Mouse (Mus musculus) splenic B cell, adult 2 months (primary cell): ENCODE measurements at regions not wholly inside any gene's neighbourhood (a gene's known extent, or its start where the extent isn't known, plus 50 kb on each side); places are given as distances from the start of the nearest gene placed in this dataset.

Experiments used
- DNase-seq: peaks from one replicate; pipeline ENCODE4 v3.0.0-alpha.2; 2011; ENCODE audit warnings: low read depth, low spot score
- H3K27me3 ChIP-seq: 2 replicates; pipeline ENCODE4 v1.6.1; 2012; ENCODE audit warnings: mild to moderate bottlenecking, low read length, moderate library complexity, mixed read lengths; ENCODE audit not compliant: control insufficient read depth, poor library complexity, insufficient read depth, severe bottlenecking
- H3K36me3 ChIP-seq: 2 replicates; pipeline ENCODE4 v1.6.1; 2012; ENCODE audit warnings: mild to moderate bottlenecking, low read length, moderate library complexity, mixed read lengths; ENCODE audit not compliant: control insufficient read depth, poor library complexity, insufficient read depth, severe bottlenecking

DNA sequence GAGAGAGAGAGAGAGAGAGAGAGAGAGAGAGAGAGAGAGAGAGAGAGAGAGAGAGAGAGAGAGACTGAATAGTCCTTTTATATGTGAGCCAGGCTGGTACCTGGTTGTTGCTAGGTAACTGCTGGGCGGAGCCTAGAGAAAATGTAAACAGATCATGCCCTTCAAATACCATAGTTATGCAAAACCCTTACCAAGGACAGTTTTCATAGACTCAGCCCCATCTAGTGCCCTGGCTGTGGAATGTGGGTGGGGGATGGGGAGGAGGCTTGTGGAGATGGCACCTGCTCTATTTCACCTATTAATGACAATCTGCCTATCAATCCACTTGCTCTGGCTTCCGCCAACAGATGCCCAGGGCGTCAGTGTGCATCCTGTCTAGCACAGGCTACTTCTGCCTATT, 327.6 kb downstream of the Pmp22 start:
- DNase-seq, result no peak
- Histone ChIP-seq H3K36me3 (no peaks in the 10 kb centered on the region), H3K27me3 (no peaks in the 10 kb centered on the region)

DNA sequence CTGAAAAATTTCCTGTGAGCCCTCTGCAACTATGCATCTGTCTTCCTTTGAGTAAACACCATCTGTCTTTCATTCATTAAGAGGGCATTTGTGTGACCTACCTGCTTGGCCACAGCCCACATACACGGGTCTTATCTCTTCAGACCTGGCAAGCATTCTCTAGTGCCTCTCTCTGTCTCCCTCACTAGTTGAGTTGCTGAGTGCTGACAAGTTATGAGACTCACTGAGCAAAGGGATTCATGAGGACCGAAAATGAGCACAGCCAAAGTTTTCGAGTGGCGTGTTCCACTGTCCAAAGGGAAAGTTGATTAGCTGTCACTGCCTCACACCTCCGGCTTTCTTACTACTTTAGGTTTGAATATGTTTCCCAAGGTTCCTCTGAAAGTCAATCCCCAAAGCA, 328.5 kb downstream of the Pmp22 start:
- no peak for DNase-seq
- no peaks in the 10 kb centered on the region for H3K36me3 ChIP-seq

DNA sequence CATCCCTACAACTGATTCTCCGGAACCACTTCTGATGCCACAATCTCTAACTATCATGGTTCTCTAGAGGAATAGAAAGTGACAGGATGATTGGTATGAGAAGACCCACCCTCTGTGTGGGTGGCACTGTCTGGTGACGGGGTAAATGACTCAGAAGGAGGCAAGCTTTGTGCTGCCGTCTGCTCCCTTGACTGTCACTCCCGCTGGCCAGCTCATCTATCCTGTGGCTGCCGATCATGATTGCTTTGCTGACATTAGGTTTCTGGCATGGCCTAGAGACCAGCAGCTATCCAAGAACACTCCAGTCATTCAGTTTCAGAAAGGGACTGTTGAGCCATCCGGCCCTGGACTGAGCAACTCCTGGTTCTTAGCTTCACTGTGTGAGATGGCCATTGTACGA, 331.4 kb downstream of the Pmp22 start:
- no peaks in the 10 kb centered on the region for H3K36me3 ChIP-seq
- H3K27me3 ChIP-seq, result no peaks in the 10 kb centered on the region
- DNase-seq, result no peak

More for the DNA sequence above, 328.5 kb downstream of the Pmp22 start:
- H3K27me3 ChIP-seq, result no peaks in the 10 kb centered on the region

DNA sequence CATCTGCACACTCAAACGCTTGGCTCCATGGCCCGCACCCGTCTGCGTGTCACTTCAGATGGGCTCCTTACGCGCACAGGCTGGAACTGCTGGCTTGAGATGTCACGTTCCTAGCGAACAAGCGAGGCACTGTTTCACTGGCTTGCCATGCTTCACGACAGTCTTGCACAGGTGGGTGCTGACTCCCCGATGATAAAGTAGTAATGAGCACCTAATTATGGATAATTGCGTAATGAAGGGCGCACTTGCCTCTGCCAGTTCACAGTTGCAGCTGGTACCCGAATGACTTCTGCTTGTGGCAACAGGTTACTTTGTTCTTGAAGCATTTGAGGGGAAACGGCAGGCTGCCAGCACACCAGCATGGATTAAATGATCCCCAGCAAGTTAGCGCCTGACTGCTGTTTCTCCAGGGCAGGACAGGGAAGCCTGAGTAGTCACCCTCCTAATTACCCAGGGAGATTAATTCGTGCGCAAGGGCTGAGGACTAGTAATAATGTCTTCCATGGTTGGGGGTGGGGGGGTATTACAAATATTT, 335.1 kb downstream of the Pmp22 start:
- Histone ChIP-seq H3K27me3 (no peaks in the 10 kb centered on the region), H3K36me3 (no peaks in the 10 kb centered on the region)
- no peak for DNase-seq

DNA sequence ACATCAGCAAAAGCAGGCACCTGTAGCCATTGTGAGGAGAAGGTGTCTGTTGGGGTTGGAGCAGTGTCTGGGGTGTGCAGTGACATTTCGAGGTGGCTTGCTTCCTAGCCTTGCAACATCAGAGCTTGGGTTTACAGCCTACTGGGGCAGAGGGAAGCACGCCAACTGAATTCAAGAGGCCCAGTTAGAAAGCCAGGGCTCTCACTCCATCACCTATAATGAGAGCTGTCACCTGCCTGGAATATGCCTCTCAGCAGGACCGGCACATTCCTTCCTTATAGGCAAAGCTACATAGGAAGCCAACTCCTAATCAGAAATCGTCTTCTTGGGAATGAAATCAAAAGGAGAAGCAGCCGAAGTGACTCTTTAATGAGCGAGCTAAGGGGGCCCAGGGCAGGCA, 337.2 kb downstream of the Pmp22 start:
- no peaks in the 10 kb centered on the region for H3K36me3 ChIP-seq
- DNase-seq, result no peak
- no peaks in the 10 kb centered on the region for H3K27me3 ChIP-seq

GRCm38 (mm10) chr11:63466541-63466940, 337.8 kb downstream of the Pmp22 start:
- no peaks in the 10 kb centered on the region for H3K36me3 ChIP-seq
- DNase-seq, result no peak

GRCm38 (mm10) chr11:63474831-63475230, 346.0 kb downstream of the Pmp22 start:
- no peaks in the 10 kb centered on the region for H3K36me3 ChIP-seq

More at GRCm38 (mm10) chr11:63466541-63466940, 337.8 kb downstream of the Pmp22 start:
- H3K27me3 ChIP-seq, result no peaks in the 10 kb centered on the region

GRCm38 (mm10) chr11:63481676-63482310, 353.0 kb downstream of the Pmp22 start:
- no peaks in the 10 kb centered on the region for H3K27me3 ChIP-seq
- DNase-seq, result no peak
- H3K36me3 ChIP-seq, result no peaks in the 10 kb centered on the region

More at GRCm38 (mm10) chr11:63474831-63475230, 346.0 kb downstream of the Pmp22 start:
- no peak for DNase-seq
- H3K27me3 ChIP-seq, result no peaks in the 10 kb centered on the region

DNA sequence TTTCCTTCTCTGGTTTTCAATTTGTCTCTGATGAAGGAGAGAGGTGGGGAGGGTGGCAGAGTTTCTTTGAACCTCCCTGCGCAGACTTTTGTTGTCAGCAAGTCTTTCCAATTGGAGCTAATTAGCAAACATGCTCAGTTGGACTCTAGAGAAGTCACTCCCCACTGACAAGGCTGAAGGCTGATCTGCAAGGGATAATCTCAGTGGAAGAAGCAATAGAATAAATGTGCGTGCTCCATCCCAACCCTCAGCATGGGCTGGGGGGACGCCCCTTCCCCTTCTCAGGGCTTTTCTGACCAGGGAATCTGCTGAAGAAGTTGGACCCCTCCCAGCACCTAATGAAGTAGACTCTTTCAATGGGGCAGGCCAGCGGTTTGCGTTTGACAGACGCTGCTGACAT, 353.8 kb downstream of the Pmp22 start:
- no peak for DNase-seq
- Histone ChIP-seq H3K36me3 (no peaks in the 10 kb centered on the region), H3K27me3 (no peaks in the 10 kb centered on the region)

DNA sequence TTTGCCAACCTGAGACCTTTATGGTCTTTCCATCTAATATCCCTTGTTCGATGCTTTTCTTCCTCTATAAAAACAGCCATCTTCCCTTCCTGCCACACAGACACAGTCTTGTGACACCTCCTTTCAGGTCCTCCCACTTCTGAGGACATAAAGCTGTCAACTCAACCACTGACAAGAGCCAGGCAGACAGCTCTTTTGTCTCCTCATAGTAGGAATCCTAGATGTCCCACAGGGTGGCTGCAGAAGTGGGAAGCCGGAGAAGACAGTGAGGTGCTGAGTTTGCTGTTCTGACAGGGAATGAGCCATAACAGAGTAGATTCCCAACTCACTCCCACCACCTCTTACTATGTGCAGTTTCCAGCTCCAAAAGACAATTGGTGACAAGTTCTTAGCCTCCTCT, 358.4 kb downstream of the Pmp22 start:
- H3K36me3 ChIP-seq, result no peaks in the 10 kb centered on the region
- H3K27me3 ChIP-seq, result no peaks in the 10 kb centered on the region
- DNase-seq, result no peak

- Histone ChIP-seq H3K36me3 (no peaks in the 10 kb centered on the region), H3K27me3 (no peaks in the 10 kb centered on the region)
- DNase-seq, result no peak
Observed at GRCm38 (mm10) chr11:63502181-63502580, 373.4 kb downstream of the Pmp22 start.

- H3K27me3 ChIP-seq, result no peaks in the 10 kb centered on the region
- H3K36me3 ChIP-seq, result no peaks in the 10 kb centered on the region
- DNase-seq, result no peak
Observed at GRCm38 (mm10) chr11:63507387-63507786, 378.6 kb downstream of the Pmp22 start.

GRCm38 (mm10) chr11:63508727-63509126, 379.9 kb downstream of the Pmp22 start:
- H3K27me3 ChIP-seq, result no peaks in the 10 kb centered on the region
- no peaks in the 10 kb centered on the region for H3K36me3 ChIP-seq
- no peak for DNase-seq

GRCm38 (mm10) chr11:63510611-63511010, 381.8 kb downstream of the Pmp22 start:
- DNase-seq, result no peak
- Histone ChIP-seq H3K27me3 (no peaks in the 10 kb centered on the region), H3K36me3 (no peaks in the 10 kb centered on the region)

DNA sequence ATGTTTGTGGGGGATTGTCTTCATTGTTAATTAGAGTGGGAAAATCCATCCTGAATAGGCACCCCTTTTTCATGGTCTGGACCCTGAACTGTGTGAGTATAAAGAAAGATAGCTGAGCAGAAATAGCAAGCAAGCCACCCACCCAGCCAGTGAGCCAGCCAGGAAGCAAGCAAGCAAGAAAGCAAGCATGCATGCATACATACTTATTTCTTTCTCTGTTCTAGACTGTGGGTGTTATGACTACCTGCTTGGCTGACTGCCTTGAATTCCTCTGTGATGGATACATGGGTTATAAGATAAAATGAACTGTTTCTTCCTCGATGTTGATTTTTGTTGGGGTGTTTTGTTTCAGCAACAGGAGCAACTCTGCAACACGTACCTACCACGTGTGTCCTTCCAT, 385.8 kb downstream of the Pmp22 start:
- no peak for DNase-seq
- Histone ChIP-seq H3K36me3 (no peaks in the 10 kb centered on the region), H3K27me3 (no peaks in the 10 kb centered on the region)

- DNase-seq, result no peak
- H3K27me3 ChIP-seq, result no peaks in the 10 kb centered on the region
Observed at GRCm38 (mm10) chr11:63518847-63519246, 390.1 kb downstream of the Pmp22 start.

More at GRCm38 (mm10) chr11:63518847-63519246, 390.1 kb downstream of the Pmp22 start:
- no peaks in the 10 kb centered on the region for H3K36me3 ChIP-seq
